Comparison of ENCODE assay signal across 13 mouse cellular contexts in genomic region chr4:106100211-106101025, GRCm38 (mm10).
A peak's percentile ranks its signal among the peaks of the same experiment; 100 is the strongest.
DNase-seq lines count a peak whose midpoint lies in the region; ATAC-seq and TF ChIP-seq lines count a peak whose summit lies in the region.
"Had no signal": no experiment of that assay in that cellular context is flagged by ENCODE, and none has a peak within 500 bp of the region (broad histone marks: within the 10 kb centered on the region; RNA-seq: fewer than 3 reads in every experiment).

No protein-coding gene starts in this region.

- peak overlapping the region; percentile 12; the same call in 1 of the 2 replicates for H3K27ac ChIP-seq in heart, embryonic 16.5 days (ENCODE audit: low read length)
- peak overlapping the region; percentile 93 for H3K27ac ChIP-seq in limb, embryonic 11.5 days (replicated peaks; ENCODE audit: low read depth, low read length)
- H3K27ac ChIP-seq: liver, embryonic 14.5 days had no signal

- H3K9me3 ChIP-seq in heart, embryonic 16.5 days (replicated peaks; ENCODE audit: control insufficient read depth, low read length), result no peaks in the 10 kb centered on the region
- H3K9me3 ChIP-seq in limb, embryonic 11.5 days (ENCODE audit: control insufficient read depth, low read length), result no peaks in the 10 kb centered on the region

- WGBS in heart, embryonic 16.5 days, result 57% methylated on average over 11 of the region's 11 CpGs
- 26% methylated on average over 11 of the region's 11 CpGs for WGBS in limb, embryonic 11.5 days

- ATAC-seq in heart, embryonic 16.5 days (replicated peaks; ENCODE audit: extremely low read depth, insufficient read depth, low FRiP score), result no peak
- ATAC-seq in limb, embryonic 11.5 days (ENCODE audit: insufficient number of reproducible peaks, low FRiP score, low TSS enrichment, low read depth), result peak; percentile 29; the same call in 1 of the 2 replicates
- no peak for ATAC-seq in activated CD4-positive, CD25-positive, alpha-beta regulatory T cell, adult 4 months
- ATAC-seq: inflammation-experienced regulatory T-cells, adult 6 months; Patski had no signal

- no peaks in the 10 kb centered on the region for H3K27me3 ChIP-seq in heart, embryonic 16.5 days (ENCODE audit: control insufficient read depth, insufficient read depth, low read length)
- H3K27me3 ChIP-seq in limb, embryonic 11.5 days (ENCODE audit: control insufficient read depth, insufficient read depth, low read length), result no peaks in the 10 kb centered on the region
- H3K27me3 ChIP-seq: Patski had no signal

- no peak overlapping the region for H3K9ac ChIP-seq in heart, embryonic 16.5 days (ENCODE audit: low read length)
- H3K9ac ChIP-seq in limb, embryonic 11.5 days (ENCODE audit: low read length), result peak overlapping the region; percentile 36; the same call in 1 of the 2 replicates
- H3K9ac ChIP-seq: liver, embryonic 14.5 days had no signal

- no peak overlapping the region for H3K4me3 ChIP-seq in heart, embryonic 16.5 days (ENCODE audit: low read length)
- no peak overlapping the region for H3K4me3 ChIP-seq in limb, embryonic 11.5 days (ENCODE audit: low read depth, low read length)

- no peak for TF ChIP-seq POLR2A in brain, embryonic 14.5 days (IDR thresholded peaks at IDR 0.05; ENCODE audit: borderline replicate concordance, extremely low read depth, insufficient read depth, insufficient read length, poor library complexity, severe bottlenecking)

- peaks cover 5% of the 10 kb centered on the region; the same call in 1 of the 2 replicates for H3K4me1 ChIP-seq in heart, embryonic 16.5 days (ENCODE audit: control insufficient read depth, insufficient read depth, low read length)
- H3K4me1 ChIP-seq in limb, embryonic 11.5 days (ENCODE audit: control insufficient read depth, insufficient read depth, low read length), result peaks cover 48% of the 10 kb centered on the region

- no peak for DNase-seq in heart, postnatal 4 days
- DNase-seq in Muller cell, postnatal 12 days (ENCODE audit: inconsistent ontology term), result peak; percentile 96
- DNase-seq in brain, embryonic 14.5 days (ENCODE audit: low read depth), result peak; percentile 69
- peak; percentile 70 for DNase-seq in limb, embryonic 11.5 days (ENCODE audit: low spot score)
- DNase-seq in layer of hippocampus, adult 8-10 months (ENCODE audit: low spot score in 2 of 2), result no peak
- DNase-seq: cerebellum, postnatal 25 days; gastrocnemius, postnatal 25 days; kidney, postnatal 36 days had no signal

- no peak overlapping the region for H3K4me2 ChIP-seq in heart, embryonic 16.5 days (ENCODE audit: low read depth, low read length)
- no peak overlapping the region for H3K4me2 ChIP-seq in limb, embryonic 11.5 days (ENCODE audit: low read depth, severe bottlenecking)

- H3K36me3 ChIP-seq in heart, embryonic 16.5 days (ENCODE audit: control insufficient read depth, insufficient read depth), result no peaks in the 10 kb centered on the region
- no peaks in the 10 kb centered on the region for H3K36me3 ChIP-seq in limb, embryonic 11.5 days (ENCODE audit: control insufficient read depth, insufficient read depth, low read length)

- no peak for TF ChIP-seq CTCF in brain, embryonic 14.5 days (IDR thresholded peaks at IDR 0.05; ENCODE audit: borderline replicate concordance, extremely low read depth, insufficient read depth, insufficient read length)

Comparison
In these comparisons a context has a peak if more than half of its experiments do, and no peak if none do; other contexts are left out.
1. DNase-seq: peak in Muller cell, postnatal 12 days (single experiment), brain, embryonic 14.5 days (single experiment) and limb, embryonic 11.5 days (single experiment); none in heart, postnatal 4 days (single experiment) and layer of hippocampus, adult 8-10 months (0 of 2).